Mouse (Mus musculus): ENCODE data around the gene Atad5. TPM values are rescaled to one million over a fixed set of nuclear protein-coding genes. Genes with fewer than 3 reads are reported as not detected.
A peak's percentile ranks its signal among the peaks of the same experiment; 100 is the strongest.

Gene Atad5
- total RNA-seq, 2 experiments from 2014 or later, result 3.6 to 4.2 TPM

DNA sequence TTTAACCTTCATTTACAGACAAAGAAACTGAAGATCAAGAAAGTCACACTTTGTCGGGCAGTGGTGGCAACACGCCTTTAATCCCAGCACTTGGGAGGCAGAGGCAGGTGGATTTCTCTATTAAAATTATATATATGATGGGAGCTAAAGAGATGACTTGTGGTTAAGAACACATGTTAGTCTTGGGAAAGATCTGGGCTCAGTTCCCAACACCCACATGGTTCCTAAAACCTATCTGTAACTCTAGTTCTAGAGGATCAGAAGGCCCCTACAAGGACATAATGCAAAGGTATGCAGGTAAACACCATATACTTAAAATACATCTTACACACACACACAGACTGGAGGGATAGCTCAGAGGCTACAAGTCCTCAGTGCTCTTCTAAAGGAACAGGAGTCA is 18.2 kb upstream of the Atad5 start:
- Histone ChIP-seq H3K27ac (no peak overlapping the region), H3K4me3 (no peak overlapping the region)
- TF ChIP-seq CTCF (conservative IDR thresholded peaks at IDR 0.05), result no peak
- no peak for DNase-seq (ENCODE audit: low spot score in 2 of 2)

GRCm38 (mm10) chr11:80072365-80072764 is 16.8 kb upstream of the Atad5 start:
- H3K4me3 ChIP-seq, result no peak overlapping the region
- TF ChIP-seq CTCF (conservative IDR thresholded peaks at IDR 0.05), result no peak
- H3K27ac ChIP-seq, result no peak overlapping the region
- no peak for DNase-seq (ENCODE audit: low spot score in 2 of 2)

DNA sequence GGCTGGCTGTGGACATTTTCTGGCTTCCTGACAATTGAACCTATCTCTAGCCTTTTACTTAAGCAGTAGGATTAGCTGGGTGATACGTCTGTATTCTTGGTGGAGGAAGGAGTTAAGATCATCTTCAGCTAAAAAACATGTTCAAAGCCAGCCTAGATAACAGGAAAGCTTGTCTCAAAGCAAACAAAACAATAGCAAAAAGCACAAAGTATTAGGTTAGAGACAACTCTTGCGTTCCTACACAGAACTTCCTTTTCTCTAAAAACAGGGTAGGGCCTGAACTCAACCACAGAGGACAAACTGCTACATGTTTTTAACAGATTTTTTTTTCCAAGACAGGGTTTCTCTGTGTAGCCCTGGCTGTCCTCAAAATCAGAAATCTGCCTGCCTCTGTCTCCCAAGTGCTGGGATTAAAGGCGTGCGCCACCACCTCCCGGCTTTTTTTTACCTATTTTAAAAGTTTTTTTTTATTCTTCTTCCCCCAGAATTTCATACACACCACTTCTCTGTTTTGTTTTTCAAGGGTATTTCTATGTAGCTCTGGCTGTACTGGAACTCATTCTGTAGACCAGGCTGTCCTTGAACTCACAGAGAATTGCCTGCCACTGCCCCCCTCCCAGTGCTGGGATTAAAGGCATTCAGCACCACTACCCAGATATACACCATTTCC is 13.5 kb upstream of the Atad5 start:
- H3K27ac ChIP-seq, result no peak overlapping the region
- no peak overlapping the region for H3K4me3 ChIP-seq
- DNase-seq (ENCODE audit: low spot score in 2 of 2), result no peak
- TF ChIP-seq CTCF (conservative IDR thresholded peaks at IDR 0.05), result no peak

DNA sequence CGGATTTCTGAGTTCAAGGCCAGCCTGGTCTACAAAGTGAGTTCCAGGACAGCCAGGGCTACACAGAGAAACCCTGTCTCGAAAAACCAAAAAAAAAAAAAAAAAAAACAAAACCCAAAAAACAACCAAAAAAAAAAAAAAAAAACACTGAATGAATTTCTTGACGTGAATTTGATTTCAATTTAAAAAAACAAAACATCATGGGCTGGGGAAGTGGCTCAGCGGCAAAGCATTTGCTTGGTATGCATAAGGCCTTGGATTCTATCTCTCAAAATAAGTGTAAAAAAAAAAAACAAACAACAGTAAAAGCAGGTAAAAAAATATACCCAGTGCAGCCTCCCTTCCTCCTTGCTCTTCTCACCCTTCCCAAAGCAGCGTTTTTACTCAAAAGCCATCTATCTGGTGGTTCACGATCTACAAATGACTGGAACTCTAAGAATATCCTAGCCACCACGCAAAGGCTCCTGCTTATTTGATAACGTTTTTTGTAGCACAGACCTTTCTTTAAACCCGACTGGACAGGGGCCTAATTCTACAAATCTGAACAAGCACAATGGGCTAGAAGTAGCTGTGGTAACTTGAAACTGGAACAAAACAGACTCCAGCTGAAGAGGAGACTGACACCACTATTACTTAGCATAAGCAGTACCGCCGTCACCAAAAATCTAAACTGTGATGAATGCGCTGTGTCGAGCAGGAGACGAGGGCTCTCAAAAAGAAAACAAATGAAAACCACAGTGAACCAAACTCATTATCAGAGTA is 11.2 kb upstream of the Atad5 start:
- TF ChIP-seq CTCF (conservative IDR thresholded peaks at IDR 0.05), result no peak
- H3K4me3 ChIP-seq, result peak overlapping the region; percentile 11; the same call in 1 of the 2 replicates
- no peak for DNase-seq (ENCODE audit: low spot score in 2 of 2)
- H3K27ac ChIP-seq, result peak overlapping the region; percentile 4; the same call in 1 of the 2 replicates

DNA sequence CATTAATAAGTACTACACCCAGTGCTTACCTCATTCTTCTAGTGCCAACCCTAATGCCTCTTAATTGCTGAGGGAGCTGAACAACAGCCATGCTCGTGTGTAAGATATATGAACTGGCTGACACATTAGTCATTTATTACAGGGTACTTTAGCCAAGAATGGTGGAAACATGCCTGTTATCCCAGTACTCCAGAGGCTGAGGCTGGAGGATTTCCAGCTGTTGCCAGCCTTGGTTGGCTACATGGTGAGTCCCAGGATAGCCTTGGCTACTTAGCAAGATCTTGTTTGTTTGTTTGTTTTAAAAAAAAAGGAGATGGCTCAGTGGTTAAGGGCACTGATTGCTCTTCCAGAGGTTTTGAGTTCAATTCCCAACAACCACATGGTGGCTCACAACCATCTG is 10.4 kb upstream of the Atad5 start:
- DNase-seq (ENCODE audit: low spot score in 2 of 2), result no peak
- H3K4me3 ChIP-seq, result no peak overlapping the region
- TF ChIP-seq CTCF (conservative IDR thresholded peaks at IDR 0.05), result no peak
- peak overlapping the region; percentile 4; the same call in 1 of the 2 replicates for H3K27ac ChIP-seq

DNA sequence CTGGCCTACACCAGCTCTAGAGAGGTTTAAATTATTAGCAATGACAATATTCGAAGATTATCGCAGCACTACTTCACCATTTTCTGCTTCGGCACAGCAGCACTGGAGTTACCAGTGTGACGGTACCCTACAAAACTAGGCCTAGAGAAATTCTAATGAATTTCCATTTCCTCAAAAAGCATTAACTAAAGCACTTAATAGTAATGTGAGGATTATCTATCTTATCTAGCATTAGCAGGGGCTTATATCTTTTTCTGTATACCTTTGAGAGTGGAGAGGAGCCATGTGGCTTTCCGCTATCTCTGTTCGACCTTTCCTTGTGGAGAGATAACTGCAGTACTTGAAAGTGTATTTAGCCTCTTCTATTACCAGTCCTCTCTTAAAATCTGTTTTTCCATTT is 9.4 kb upstream of the Atad5 start:
- H3K4me3 ChIP-seq, result peak overlapping the region; percentile 90
- TF ChIP-seq CTCF (conservative IDR thresholded peaks at IDR 0.05), result no peak
- peak overlapping the region; percentile 46; the same call in 1 of the 2 replicates for H3K27ac ChIP-seq
- no peak for DNase-seq (ENCODE audit: low spot score in 2 of 2)

DNA sequence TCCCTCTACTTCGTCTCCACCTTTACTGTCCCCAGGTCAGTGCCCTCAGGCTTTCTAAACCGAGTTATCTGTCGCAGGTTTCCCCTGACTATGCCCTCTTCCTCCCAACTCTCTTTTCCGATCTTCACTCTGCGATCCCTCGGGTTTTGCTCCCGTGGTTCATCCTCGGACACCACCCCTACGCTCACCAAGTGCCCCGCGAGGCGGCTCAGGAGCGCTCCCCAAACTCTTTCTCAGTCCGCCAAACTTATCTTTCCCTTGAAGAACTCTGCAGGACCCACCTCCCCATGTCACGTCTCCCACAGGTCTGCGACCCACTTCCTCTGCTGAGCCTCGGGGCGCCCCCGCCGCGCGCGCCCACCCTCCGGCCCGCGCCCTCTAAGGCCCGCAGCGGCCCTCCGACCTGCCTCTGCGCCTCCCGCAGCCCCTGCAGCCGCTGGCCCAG is 8.8 kb upstream of the Atad5 start:
- no peak for DNase-seq (ENCODE audit: low spot score in 2 of 2)
- no peak for TF ChIP-seq CTCF (conservative IDR thresholded peaks at IDR 0.05)
- Histone ChIP-seq H3K27ac (peak overlapping the region; percentile 97), H3K4me3 (peak overlapping the region; percentile 90)

DNA sequence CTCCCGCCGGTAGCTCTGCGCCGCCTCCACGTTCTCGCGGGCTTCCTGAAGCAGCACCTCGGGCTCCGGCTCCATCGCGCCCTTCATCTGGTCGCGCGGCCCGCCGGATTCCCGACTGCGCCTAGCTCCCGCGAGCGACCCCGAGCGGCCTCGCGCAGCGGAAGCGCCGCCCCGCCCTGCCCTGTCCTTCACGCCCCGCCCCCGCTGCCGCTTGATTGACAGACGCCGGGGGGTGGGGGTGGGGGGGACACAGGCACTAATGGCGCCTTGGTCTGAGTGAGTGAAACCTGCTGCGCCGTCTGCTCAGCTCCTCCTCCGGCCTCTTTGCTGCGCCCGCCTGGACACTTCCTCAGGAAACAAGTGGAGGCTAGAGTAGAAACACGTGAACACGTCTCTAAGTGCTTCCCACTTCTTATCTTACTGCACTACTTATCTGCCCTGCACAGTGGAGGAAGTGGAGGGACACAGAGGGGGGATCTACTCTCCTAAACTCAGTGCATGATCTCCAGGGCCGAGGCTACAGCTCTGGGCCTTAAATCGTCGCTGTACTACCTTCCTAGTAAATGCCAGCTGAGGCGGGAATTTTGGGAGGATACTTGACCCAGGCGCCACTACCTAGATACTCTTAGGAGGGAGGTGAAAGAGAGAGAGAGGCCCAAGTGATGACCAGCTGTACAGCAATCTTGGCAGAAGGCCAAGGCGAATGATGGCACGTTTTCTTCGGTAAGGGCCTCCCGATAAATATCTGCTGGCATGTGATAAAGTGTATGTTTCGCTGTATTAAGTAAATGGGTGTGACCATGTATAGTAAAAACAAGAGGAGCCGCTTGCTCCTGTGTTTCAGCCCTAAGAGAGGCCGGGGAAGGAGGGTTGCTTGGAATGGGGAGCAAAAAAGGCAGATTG is 8.1 kb upstream of the Atad5 start, which contains the start of gene Crlf3:
Crlf3 (minus strand) TSS at position 166 of the 903 bp plus-strand sequence.
- H3K4me3 ChIP-seq, result peak within 1 kb of the TSS; percentile 90
- H3K27ac ChIP-seq, result peak within 1 kb of the TSS; percentile 97
- peak; percentile 84 to 89 for DNase-seq (ENCODE audit: low spot score in 2 of 2)
- peak; percentile 52 for TF ChIP-seq CTCF (conservative IDR thresholded peaks at IDR 0.05)

GRCm38 (mm10) chr11:80081786-80082319 is 7.3 kb upstream of the Atad5 start:
- no peak overlapping the region for H3K4me3 ChIP-seq
- H3K27ac ChIP-seq, result peak overlapping the region; percentile 97
- no peak for TF ChIP-seq CTCF (conservative IDR thresholded peaks at IDR 0.05)
- no peak for DNase-seq (ENCODE audit: low spot score in 2 of 2)

- Histone ChIP-seq H3K4me3 (no peak overlapping the region), H3K27ac (no peak overlapping the region)
- TF ChIP-seq CTCF (conservative IDR thresholded peaks at IDR 0.05), result no peak
- no peak for DNase-seq (ENCODE audit: low spot score in 2 of 2)
Observed at GRCm38 (mm10) chr11:80085356-80086055, 3.7 kb upstream of the Atad5 start.

GRCm38 (mm10) chr11:80086844-80087243 is 2.4 kb upstream of the Atad5 start:
- no peak overlapping the region for H3K4me3 ChIP-seq
- TF ChIP-seq CTCF (conservative IDR thresholded peaks at IDR 0.05), result peak; percentile 88
- H3K27ac ChIP-seq, result no peak overlapping the region
- DNase-seq (ENCODE audit: low spot score in 2 of 2), result peak; percentile 78 to 82

GRCm38 (mm10) chr11:80089817-80090214 is 616 bp downstream of the Atad5 start:
- H3K27ac ChIP-seq, result no peak overlapping the region
- H3K4me3 ChIP-seq, result peak overlapping the region; percentile 77
- no peak for DNase-seq (ENCODE audit: low spot score in 2 of 2)
- no peak for TF ChIP-seq CTCF (conservative IDR thresholded peaks at IDR 0.05)

Measured in layer of hippocampus, adult 2 months (tissue).